Mouse (Mus musculus): ENCODE measurements around the gene Mapk10. TPM values are rescaled to one million over a fixed set of nuclear protein-coding genes. Genes with fewer than 3 reads are reported as not detected.

Mapk10 gene
- total and polyA plus RNA-seq, 3 experiments, result 0.10 to 0.95 (median 0.47) TPM

GRCm38 (mm10) chr5:103119618-103120017 is 91.5 kb downstream of the Mapk10 start:
- in situ Hi-C loops (cut with MboI; ENCODE audit: low pct_ligation_motif_present, low pct_unique_long_range_greater_than_20kb, low sequenced_read_pairs) (no loop called here), dilution Hi-C loops (cut with MboI; ENCODE audit: extremely low pct_ligation_motif_present, extremely low pct_unique_long_range_greater_than_20kb, low sequenced_read_pairs) (no loop called here)
- Histone ChIP-seq H3K27me3 (replicated peaks) (no peaks in the 10 kb centered on the region), H3K9ac (ENCODE audit: insufficient read depth, low read depth) (no peak overlapping the region), H3K36me3 (replicated peaks in 1 of 2; ENCODE audit: control insufficient read depth in 1 of 2, insufficient read depth in 1 of 2, low read length in 1 of 2) (no peaks in the 10 kb centered on the region), H3K4me2 (ENCODE audit: insufficient read depth, low read depth, poor library complexity, severe bottlenecking) (no peak overlapping the region), H3K27ac (ENCODE audit: insufficient read depth, low read depth) (no peak overlapping the region), H3K4me1 (ENCODE audit: control insufficient read depth in 1 of 2, insufficient read depth in 2 of 2) (peaks cover 0 to 6% of the 10 kb centered on the region in 2 experiments; a peak in 1 of 4 replicates), H3K4me3 (replicated peaks in 1 of 3; ENCODE audit: low read depth in 2 of 3, low read length in 2 of 3, poor library complexity in 1 of 3) (no peak overlapping the region), H3K9me3 (replicated peaks; ENCODE audit: low read length) (no peaks in the 10 kb centered on the region), H3K79me2 (replicated peaks; ENCODE audit: control insufficient read depth, extremely low read depth, insufficient read depth, poor library complexity, severe bottlenecking) (no peaks in the 10 kb centered on the region)
- no peak for DNase-seq (ENCODE audit: extremely low read depth)
- TF ChIP-seq E2F4 (IDR thresholded peaks at IDR 0.05; ENCODE audit: insufficient replicate concordance, low read depth, low read length), result no peak
- TF ChIP-seq MXI1 (IDR thresholded peaks at IDR 0.05; ENCODE audit: low read depth, low read length), result no peak
- TF ChIP-seq USF2 (conservative IDR thresholded peaks at IDR 0.05; ENCODE audit: low read depth, low read length), result peak; percentile 38
- no peak for TF ChIP-seq CHD2 (IDR thresholded peaks at IDR 0.05; ENCODE audit: low read length)
- no peak for TF ChIP-seq NRF1 (IDR thresholded peaks at IDR 0.05; ENCODE audit: low read depth, low read length)
- no peak for TF ChIP-seq JUN (IDR thresholded peaks at IDR 0.05; ENCODE audit: insufficient read depth, low read depth, low read length)
- TF ChIP-seq UBTF (IDR thresholded peaks at IDR 0.05; ENCODE audit: low read depth, low read length), result no peak
- no peak for TF ChIP-seq GABPA (IDR thresholded peaks at IDR 0.05; ENCODE audit: insufficient replicate concordance, low read depth, low read length)

GRCm38 (mm10) chr5:103115571-103115970 is 95.6 kb downstream of the Mapk10 start:
- Histone ChIP-seq H3K79me2 (replicated peaks; ENCODE audit: control insufficient read depth, extremely low read depth, insufficient read depth, poor library complexity, severe bottlenecking) (no peaks in the 10 kb centered on the region), H3K9me3 (replicated peaks; ENCODE audit: low read length) (no peaks in the 10 kb centered on the region), H3K27ac (ENCODE audit: insufficient read depth, low read depth) (no peak overlapping the region), H3K27me3 (replicated peaks) (no peaks in the 10 kb centered on the region), H3K4me1 (ENCODE audit: control insufficient read depth in 1 of 2, insufficient read depth in 2 of 2) (peaks cover 0 to 6% of the 10 kb centered on the region in 2 experiments; a peak in 1 of 4 replicates), H3K36me3 (replicated peaks in 1 of 2; ENCODE audit: control insufficient read depth in 1 of 2, insufficient read depth in 1 of 2, low read length in 1 of 2) (no peaks in the 10 kb centered on the region), H3K4me2 (ENCODE audit: insufficient read depth, low read depth, poor library complexity, severe bottlenecking) (no peak overlapping the region), H3K4me3 (replicated peaks in 1 of 3; ENCODE audit: low read depth in 2 of 3, low read length in 2 of 3, poor library complexity in 1 of 3) (no peak overlapping the region), H3K9ac (ENCODE audit: insufficient read depth, low read depth) (no peak overlapping the region)
- dilution Hi-C loops (cut with MboI; ENCODE audit: extremely low pct_ligation_motif_present, extremely low pct_unique_long_range_greater_than_20kb, low sequenced_read_pairs) (no loop called here), in situ Hi-C loops (cut with MboI; ENCODE audit: low pct_ligation_motif_present, low pct_unique_long_range_greater_than_20kb, low sequenced_read_pairs) (no loop called here)
- no peak for DNase-seq (ENCODE audit: extremely low read depth)
- TF ChIP-seq SMC3 (IDR thresholded peaks at IDR 0.05; ENCODE audit: low read depth, low read length), result no peak
- TF ChIP-seq NRF1 (IDR thresholded peaks at IDR 0.05; ENCODE audit: low read depth, low read length), result no peak
- no peak for TF ChIP-seq IRF4 (IDR thresholded peaks at IDR 0.05; ENCODE audit: low read depth, low read length)
- no peak for TF ChIP-seq JUN (IDR thresholded peaks at IDR 0.05; ENCODE audit: insufficient read depth, low read depth, low read length)
- TF ChIP-seq TCF12 (IDR thresholded peaks at IDR 0.05; ENCODE audit: low read depth, low read length), result no peak

- H3K9ac ChIP-seq (ENCODE audit: insufficient read depth, low read depth), result no peak overlapping the region
- no peaks in the 10 kb centered on the region for H3K9me3 ChIP-seq (replicated peaks; ENCODE audit: low read length)
- H3K27ac ChIP-seq (ENCODE audit: insufficient read depth, low read depth), result no peak overlapping the region
- H3K27me3 ChIP-seq (replicated peaks), result no peaks in the 10 kb centered on the region
- peaks cover 0 to 6% of the 10 kb centered on the region in 2 experiments; a peak in 1 of 4 replicates for H3K4me1 ChIP-seq (ENCODE audit: control insufficient read depth in 1 of 2, insufficient read depth in 2 of 2)
- no peak for TF ChIP-seq PAX5 (IDR thresholded peaks at IDR 0.05; ENCODE audit: low read length)
- TF ChIP-seq NRF1 (IDR thresholded peaks at IDR 0.05; ENCODE audit: low read depth, low read length), result no peak
- TF ChIP-seq POLR2AphosphoS2 (IDR thresholded peaks at IDR 0.05; ENCODE audit: low read depth, low read length), result no peak
- TF ChIP-seq MAFK (IDR thresholded peaks at IDR 0.05; ENCODE audit: insufficient replicate concordance, low read length), result no peak
- no peak for TF ChIP-seq MAX (IDR thresholded peaks at IDR 0.05; ENCODE audit: low read length)
- no peak for TF ChIP-seq HCFC1 (IDR thresholded peaks at IDR 0.05; ENCODE audit: low read depth, low read length)
- no peak for TF ChIP-seq RAD21 (IDR thresholded peaks at IDR 0.05; ENCODE audit: low read depth, low read length)
- TF ChIP-seq GABPA (IDR thresholded peaks at IDR 0.05; ENCODE audit: insufficient replicate concordance, low read depth, low read length), result no peak
- no peak for TF ChIP-seq NELFE (IDR thresholded peaks at IDR 0.05; ENCODE audit: low read depth, low read length)
- TF ChIP-seq POLR2A (IDR thresholded peaks at IDR 0.05; ENCODE audit: low read depth, low read length), result no peak
- no peak for TF ChIP-seq MYC (IDR thresholded peaks at IDR 0.05; ENCODE audit: low read depth, low read length)
- no peaks in the 10 kb centered on the region for H3K36me3 ChIP-seq (replicated peaks in 1 of 2; ENCODE audit: control insufficient read depth in 1 of 2, insufficient read depth in 1 of 2, low read length in 1 of 2)
- H3K79me2 ChIP-seq (replicated peaks; ENCODE audit: control insufficient read depth, extremely low read depth, insufficient read depth, poor library complexity, severe bottlenecking), result no peaks in the 10 kb centered on the region
- in situ Hi-C loops (cut with MboI; ENCODE audit: low pct_ligation_motif_present, low pct_unique_long_range_greater_than_20kb, low sequenced_read_pairs), result no loop called here
- no peak overlapping the region for H3K4me2 ChIP-seq (ENCODE audit: insufficient read depth, low read depth, poor library complexity, severe bottlenecking)
- no peak overlapping the region for H3K4me3 ChIP-seq (replicated peaks in 1 of 3; ENCODE audit: low read depth in 2 of 3, low read length in 2 of 3, poor library complexity in 1 of 3)
- dilution Hi-C loops (cut with MboI; ENCODE audit: extremely low pct_ligation_motif_present, extremely low pct_unique_long_range_greater_than_20kb, low sequenced_read_pairs), result no loop called here
- DNase-seq (ENCODE audit: extremely low read depth), result no peak
Observed at GRCm38 (mm10) chr5:103112471-103112870, 98.7 kb downstream of the Mapk10 start.
